Mouse (Mus musculus) MEL (cell line): ENCODE measurements around the gene Adamts18. TPM values are rescaled to one million over a fixed set of nuclear protein-coding genes. Genes with fewer than 3 reads are reported as not detected.

Source experiments
- DNase-seq: peaks from one replicate; pipeline ENCODE4 v3.0.0; 2011; ENCODE audit warnings: low read depth, low spot score
- H3K27ac ChIP-seq: 2 replicates; pipeline ENCODE4 v1.5.1; 2012; ENCODE audit warnings: low read depth, mild to moderate bottlenecking, control low read depth, low read length, moderate library complexity; ENCODE audit not compliant: control insufficient read depth
- H3K27me3 ChIP-seq, 2 experiments: fragments of 150-350 bp in 1 of 2; sonication (generic) in 1 of 2; 2 replicates each; pipeline ENCODE4 v1.6.1; 2012; ENCODE audit warnings: low read length in 2 of 2, mild to moderate bottlenecking in 2 of 2, improper control_type of control experiment in 1 of 2, moderate library complexity in 1 of 2; ENCODE audit not compliant: insufficient read depth in 2 of 2, control insufficient read depth in 1 of 2
- H3K36me3 ChIP-seq, 2 experiments: 2 replicates each; pipeline ENCODE4 v1.6.1; 2012 to 2014; ENCODE audit warnings: low read length in 2 of 2, improper control_type of control experiment in 1 of 2, inconsistent platforms in 1 of 2, mild to moderate bottlenecking in 1 of 2; ENCODE audit not compliant: insufficient read depth in 2 of 2, control insufficient read depth in 1 of 2
- H3K4me1 ChIP-seq, 2 experiments: fragments of 150-350 bp in 1 of 2; sonication (generic) in 1 of 2; 2 replicates each; pipeline ENCODE4 v1.6.1; 2012; ENCODE audit warnings: low read length in 2 of 2, improper control_type of control experiment in 1 of 2, mild to moderate bottlenecking in 1 of 2; ENCODE audit not compliant: insufficient read depth in 2 of 2, control insufficient read depth in 1 of 2
- H3K4me3 ChIP-seq, 2 experiments: fragments of 150-350 bp in 1 of 2; sonication (generic) in 1 of 2; 2 replicates each; pipeline ENCODE4 v1.5.1; 2012; ENCODE audit warnings: low read depth in 2 of 2, low read length in 2 of 2, mild to moderate bottlenecking in 2 of 2, moderate library complexity in 2 of 2, control low read depth in 1 of 2, improper control_type of control experiment in 1 of 2; ENCODE audit not compliant: control insufficient read depth in 1 of 2, insufficient read depth in 1 of 2
- H3K79me2 ChIP-seq: 2 replicates; pipeline ENCODE4 v1.6.1; 2012; ENCODE audit warnings: mild to moderate bottlenecking, low read length, moderate library complexity; ENCODE audit not compliant: control insufficient read depth, poor library complexity, insufficient read depth
- H3K9ac ChIP-seq: 2 replicates; pipeline ENCODE4 v1.6.1; 2012; ENCODE audit warnings: low read depth, mild to moderate bottlenecking, control low read depth, low read length, moderate library complexity; ENCODE audit not compliant: control insufficient read depth, poor library complexity, severe bottlenecking
- H3K9me3 ChIP-seq: fragments of 150-350 bp; sonication (generic); replicated peaks from 2 replicates; pipeline ENCODE4 v1.6.1; 2012; ENCODE audit warnings: mild to moderate bottlenecking, low read length, improper control_type of control experiment, moderate library complexity; ENCODE audit not compliant: insufficient read depth
- BHLHE40 ChIP-seq: IDR thresholded peaks from 2 replicates; pipeline ENCODE4 v1.6.1; 2012; ENCODE audit warnings: low read depth, mild to moderate bottlenecking, inconsistent platforms, low read length, improper control_type of control experiment, borderline replicate concordance
- CHD2 ChIP-seq: IDR thresholded peaks from 2 replicates; pipeline ENCODE4 v1.6.1; 2011; ENCODE audit warnings: low read length, improper control_type of control experiment
- E2F4 ChIP-seq: IDR thresholded peaks from 2 replicates; pipeline ENCODE4 v1.6.1; 2011; ENCODE audit warnings: low read depth, low read length, improper control_type of control experiment, borderline replicate concordance
- ELF1 ChIP-seq: IDR thresholded peaks from 2 replicates; pipeline ENCODE4 v1.6.1; 2014; ENCODE audit warnings: low read depth, mild to moderate bottlenecking, inconsistent platforms, low read length, improper control_type of control experiment, moderate library complexity
- EP300 ChIP-seq, 2 experiments: IDR thresholded peaks; 2 replicates each; pipeline ENCODE4 v1.6.1; 2011; ENCODE audit warnings: improper control_type of control experiment in 2 of 2, low read length in 2 of 2, low read depth in 1 of 2, mild to moderate bottlenecking in 1 of 2
- ETS1 ChIP-seq: IDR thresholded peaks from 2 replicates; pipeline ENCODE4 v1.6.1; 2012; ENCODE audit warnings: low read depth, mild to moderate bottlenecking, inconsistent platforms, low read length, improper control_type of control experiment, moderate library complexity
- GATA1 ChIP-seq: IDR thresholded peaks from 2 replicates; pipeline ENCODE4 v1.6.1; 2011; ENCODE audit warnings: low read depth, low read length, improper control_type of control experiment
- HCFC1 ChIP-seq: IDR thresholded peaks from 2 replicates; pipeline ENCODE4 v1.6.1; 2012; ENCODE audit warnings: low read depth, mild to moderate bottlenecking, inconsistent platforms, low read length, improper control_type of control experiment, moderate library complexity
- JUND ChIP-seq: IDR thresholded peaks from 2 replicates; pipeline ENCODE4 v1.6.1; 2011; ENCODE audit warnings: low read depth, mild to moderate bottlenecking, improper control_type of control experiment, low read length
- KAT2A ChIP-seq: conservative IDR thresholded peaks from 2 replicates; pipeline ENCODE4 v1.6.1; 2012; ENCODE audit warnings: low read depth, low read length, improper control_type of control experiment, inconsistent platforms
- MAFK ChIP-seq: IDR thresholded peaks from 2 replicates; pipeline ENCODE4 v1.6.1; 2011; ENCODE audit warnings: low read depth, mild to moderate bottlenecking, low read length, improper control_type of control experiment, borderline replicate concordance
- MAX ChIP-seq: IDR thresholded peaks from 2 replicates; pipeline ENCODE4 v1.6.1; 2011; ENCODE audit warnings: low read length, improper control_type of control experiment
- MAZ ChIP-seq: IDR thresholded peaks from 2 replicates; pipeline ENCODE4 v1.6.1; 2012; ENCODE audit warnings: low read depth, mild to moderate bottlenecking, inconsistent platforms, low read length, improper control_type of control experiment
- MEF2A ChIP-seq: IDR thresholded peaks from 2 replicates; pipeline ENCODE4 v1.6.1; 2014; ENCODE audit warnings: low read depth, mild to moderate bottlenecking, inconsistent platforms, low read length, improper control_type of control experiment; ENCODE audit not compliant: poor library complexity, insufficient replicate concordance, severe bottlenecking; ENCODE audit errors: extremely low read depth
- MYB ChIP-seq: IDR thresholded peaks from 2 replicates; pipeline ENCODE4 v1.6.1; 2011; ENCODE audit warnings: mild to moderate bottlenecking, low read depth, low read length, improper control_type of control experiment
- MYC ChIP-seq: IDR thresholded peaks from 2 replicates; pipeline ENCODE4 v1.6.1; 2011; ENCODE audit warnings: low read depth, mild to moderate bottlenecking, low read length, improper control_type of control experiment, moderate library complexity
- NELFE ChIP-seq: IDR thresholded peaks from 2 replicates; pipeline ENCODE4 v1.6.1; 2011; ENCODE audit warnings: low read depth, low read length, improper control_type of control experiment
- NRF1 ChIP-seq: IDR thresholded peaks from 2 replicates; pipeline ENCODE4 v1.6.1; 2014; ENCODE audit warnings: low read depth, mild to moderate bottlenecking, inconsistent platforms, low read length, improper control_type of control experiment, moderate library complexity; ENCODE audit not compliant: poor library complexity, insufficient read depth, severe bottlenecking
- POLR2A ChIP-seq, 2 experiments: IDR thresholded peaks; 2 replicates each; pipeline ENCODE4 v1.6.1; 2011 to 2012; ENCODE audit warnings: low read length in 2 of 2, mild to moderate bottlenecking in 2 of 2, control low read depth in 1 of 2, improper control_type of control experiment in 1 of 2, low read depth in 1 of 2, moderate library complexity in 1 of 2; ENCODE audit not compliant: control insufficient read depth in 1 of 2, insufficient read depth in 1 of 2, poor library complexity in 1 of 2
- POLR2AphosphoS2 ChIP-seq: IDR thresholded peaks from 2 replicates; pipeline ENCODE4 v1.6.1; 2011; ENCODE audit warnings: low read length, improper control_type of control experiment
- POLR2AphosphoS5 ChIP-seq: IDR thresholded peaks from 2 replicates; pipeline ENCODE4 v1.6.1; 2012; ENCODE audit warnings: low read depth, borderline replicate concordance, mild to moderate bottlenecking, inconsistent platforms, low read length, moderate library complexity, mixed read lengths
- SIN3A ChIP-seq: IDR thresholded peaks from 2 replicates; pipeline ENCODE4 v1.6.1; 2012; ENCODE audit warnings: low read length, improper control_type of control experiment, inconsistent platforms
- SMC3 ChIP-seq: IDR thresholded peaks from 2 replicates; pipeline ENCODE4 v1.6.1; 2011; ENCODE audit warnings: low read depth, low read length, improper control_type of control experiment
- TAL1 ChIP-seq: IDR thresholded peaks from 2 replicates; pipeline ENCODE4 v1.6.1; 2012; ENCODE audit warnings: mild to moderate bottlenecking, inconsistent platforms, low read length, moderate library complexity, mixed read lengths
- TBP ChIP-seq: IDR thresholded peaks from 2 replicates; pipeline ENCODE4 v1.8.0; 2011; ENCODE audit warnings: low read depth, low read length, improper control_type of control experiment
- TCF12 ChIP-seq: IDR thresholded peaks from 2 replicates; pipeline ENCODE4 v1.6.1; 2014; ENCODE audit warnings: low read depth, mild to moderate bottlenecking, inconsistent platforms, low read length, improper control_type of control experiment, moderate library complexity
- UBTF ChIP-seq: IDR thresholded peaks from 2 replicates; pipeline ENCODE4 v1.6.1; 2012; ENCODE audit warnings: low read depth, mild to moderate bottlenecking, inconsistent platforms, low read length, improper control_type of control experiment, moderate library complexity, borderline replicate concordance; ENCODE audit not compliant: insufficient read depth
- USF2 ChIP-seq, 2 experiments: IDR thresholded peaks; 2 replicates each; pipeline ENCODE4 v1.6.1; 2011 to 2012; ENCODE audit warnings: improper control_type of control experiment in 2 of 2, low read length in 2 of 2, borderline replicate concordance in 1 of 2, inconsistent platforms in 1 of 2, low read depth in 1 of 2, mild to moderate bottlenecking in 1 of 2; ENCODE audit not compliant: insufficient read depth in 1 of 2
- ZC3H11A ChIP-seq: IDR thresholded peaks from 2 replicates; pipeline ENCODE4 v1.6.1; 2012; ENCODE audit warnings: low read depth, mild to moderate bottlenecking, inconsistent platforms, low read length, improper control_type of control experiment
- ZKSCAN1 ChIP-seq: IDR thresholded peaks from 2 replicates; pipeline ENCODE4 v1.6.1; 2012; ENCODE audit warnings: low read depth, mild to moderate bottlenecking, inconsistent platforms, low read length, improper control_type of control experiment, moderate library complexity
- ZMIZ1 ChIP-seq: IDR thresholded peaks from 2 replicates; pipeline ENCODE4 v1.6.1; 2012; ENCODE audit warnings: low read depth, mild to moderate bottlenecking, inconsistent platforms, low read length, improper control_type of control experiment, moderate library complexity
- ZNF384 ChIP-seq: IDR thresholded peaks from 2 replicates; pipeline ENCODE4 v1.6.1; 2012; ENCODE audit warnings: low read depth, mild to moderate bottlenecking, inconsistent platforms, low read length, improper control_type of control experiment
- polyA plus RNA-seq, 2 experiments: library from polyadenylated mRNA; stranded (reverse) in 1 of 2; unstranded in 1 of 2; fragments of >175 nt in 1 of 2; fragments of >200 nt in 1 of 2; gene quantifications; 2 replicates each; pipeline versions ENCODE4 v1.2.1 to v1.2.4; 2012; ENCODE audit warnings: low replicate concordance in 2 of 2, low read depth in 1 of 2; ENCODE audit not compliant: insufficient read length in 2 of 2, insufficient read depth in 1 of 2, missing spikeins in 1 of 2
- total RNA-seq: library from RNA; depleted of rRNA; stranded (reverse); fragments of 300-350 nt; gene quantifications from 2 replicates; pipeline ENCODE4 v1.2.3, GENCODE M21; 2012

Adamts18 gene
- total and polyA plus RNA-seq, 3 experiments: not detected

GRCm38 (mm10) chr8:113676811-113677210, 171.7 kb downstream of the Adamts18 start:
- Histone ChIP-seq H3K9ac (no peak overlapping the region), H3K9me3 (no peaks in the 10 kb centered on the region), H3K4me1 (no peaks in the 10 kb centered on the region)
- no peak for TF ChIP-seq POLR2A (IDR thresholded peaks at IDR 0.05; ENCODE audit: control insufficient read depth in 1 of 2, insufficient read depth in 1 of 2, low read depth in 1 of 2, low read length in 2 of 2, poor library complexity in 1 of 2)
- no peak for TF ChIP-seq TAL1
- TF ChIP-seq MYB: no peak
- no peak for TF ChIP-seq POLR2AphosphoS5
- TF ChIP-seq NRF1: no peak
- no peak for TF ChIP-seq GATA1
- TF ChIP-seq ZMIZ1: no peak
- TF ChIP-seq HCFC1: no peak
- no peak for TF ChIP-seq TBP
- no peak for TF ChIP-seq ZKSCAN1
- TF ChIP-seq MYC: no peak
- TF ChIP-seq MAX: no peak
- no peak for TF ChIP-seq MEF2A
- TF ChIP-seq ELF1: no peak
- no peak for TF ChIP-seq ZNF384
- no peak for TF ChIP-seq MAFK
- no peak for TF ChIP-seq UBTF
- TF ChIP-seq NELFE: no peak
- TF ChIP-seq SMC3: no peak
- TF ChIP-seq, all 39 proteins: peak for 0
- H3K79me2 ChIP-seq: no peaks in the 10 kb centered on the region
- H3K4me3 ChIP-seq: no peak overlapping the region
- no peak for DNase-seq
- no peaks in the 10 kb centered on the region for H3K36me3 ChIP-seq
- H3K27me3 ChIP-seq: no peaks in the 10 kb centered on the region
- H3K27ac ChIP-seq: no peak overlapping the region

- H3K4me1 ChIP-seq: no peaks in the 10 kb centered on the region
- H3K9ac ChIP-seq: no peak overlapping the region
- TF ChIP-seq CHD2: no peak
- TF ChIP-seq USF2 (IDR thresholded peaks at IDR 0.05; ENCODE audit: borderline replicate concordance in 1 of 2, insufficient read depth in 1 of 2, low read depth in 1 of 2, low read length in 2 of 2): no peak
- TF ChIP-seq EP300 (IDR thresholded peaks at IDR 0.05; ENCODE audit: low read depth in 1 of 2, low read length in 2 of 2): no peak
- TF ChIP-seq BHLHE40: no peak
- TF ChIP-seq POLR2AphosphoS2: no peak
- TF ChIP-seq ZC3H11A: no peak
- TF ChIP-seq JUND: no peak
- TF ChIP-seq MAX: no peak
- TF ChIP-seq KAT2A: no peak
- no peak for TF ChIP-seq ZNF384
- TF ChIP-seq ELF1: no peak
- no peak for TF ChIP-seq GATA1
- TF ChIP-seq MAZ: no peak
- TF ChIP-seq ETS1: no peak
- TF ChIP-seq POLR2AphosphoS5: no peak
- TF ChIP-seq MAFK: no peak
- TF ChIP-seq E2F4: no peak
- no peak for TF ChIP-seq SIN3A
- TF ChIP-seq ZMIZ1: no peak
- no peak for TF ChIP-seq TCF12
- DNase-seq: no peak
- no peaks in the 10 kb centered on the region for H3K79me2 ChIP-seq
- H3K27ac ChIP-seq: no peak overlapping the region
- no peaks in the 10 kb centered on the region for H3K9me3 ChIP-seq
- H3K36me3 ChIP-seq: no peaks in the 10 kb centered on the region
- H3K27me3 ChIP-seq: no peaks in the 10 kb centered on the region
- no peak overlapping the region for H3K4me3 ChIP-seq
Observed at GRCm38 (mm10) chr8:113675281-113675680, 173.3 kb downstream of the Adamts18 start.
